Mouse (Mus musculus): Measurements from ENCODE around the gene Renbp. TPM values are rescaled to one million over a fixed set of nuclear protein-coding genes. Genes with fewer than 3 reads are reported as not detected.

Gene Renbp
- polyA plus RNA-seq (2014; fragmentation: Illumina TruSeq; extraction: RNeasy Lipid Tissue Mini Kit (QIAGEN cat#74804)) = 2.0 TPM

GRCm38 (mm10) chrX:73930402-73931062 lies at the start of gene Renbp:
Gene Renbp, minus strand, starts transcription at chrX:73930850.

GRCm38 (mm10) chrX:73966248-73967176 lies 35.9 kb upstream of the Renbp start, which contains the start of gene Hcfc1:
Gene Hcfc1, minus strand, starts transcription at chrX:73966357.

GRCm38 (mm10) chrX:73921823-73922549 lies 8.7 kb downstream of the Renbp start, which contains the start of the genes Arhgap4 and Naa10:
Gene Arhgap4, minus strand, starts transcription at chrX:73921870.
Gene Naa10, minus strand, starts transcription at chrX:73921944.

GRCm38 (mm10) chrX:73895719-73896118 lies 34.9 kb downstream of the Renbp start, which contains the start of gene L1cam:
Gene L1cam, minus strand, starts transcription at chrX:73896105.

GRCm38 (mm10) chrX:73891551-73892152 lies 39.0 kb downstream of the Renbp start, which contains the start of gene Avpr2:
Gene Avpr2, plus strand, starts transcription at chrX:73892102.

Other genes starting within 250 kb of the Renbp start
- 139 TPM for gene Bcap31, start 214.7 kb downstream of the Renbp start, polyA plus RNA-seq (2014; fragmentation: Illumina TruSeq; extraction: RNeasy Lipid Tissue Mini Kit (QIAGEN cat#74804))
- 1.4 TPM for gene Abcd1, start 214.3 kb downstream of the Renbp start, polyA plus RNA-seq (2014; fragmentation: Illumina TruSeq; extraction: RNeasy Lipid Tissue Mini Kit (QIAGEN cat#74804))
- not detected for gene Plxnb3, start 173.8 kb downstream of the Renbp start, polyA plus RNA-seq (2014; fragmentation: Illumina TruSeq; extraction: RNeasy Lipid Tissue Mini Kit (QIAGEN cat#74804))
- not detected for gene Srpk3, start 156.4 kb downstream of the Renbp start, polyA plus RNA-seq (2014; fragmentation: Illumina TruSeq; extraction: RNeasy Lipid Tissue Mini Kit (QIAGEN cat#74804))
- gene Idh3g, start 144.0 kb downstream of the Renbp start, polyA plus RNA-seq (2014; fragmentation: Illumina TruSeq; extraction: RNeasy Lipid Tissue Mini Kit (QIAGEN cat#74804)) = 19.0 TPM
- 14.9 TPM for gene Ssr4, start 143.8 kb downstream of the Renbp start, polyA plus RNA-seq (2014; fragmentation: Illumina TruSeq; extraction: RNeasy Lipid Tissue Mini Kit (QIAGEN cat#74804))
- gene Pdzd4, start 105.9 kb downstream of the Renbp start, polyA plus RNA-seq (2014; fragmentation: Illumina TruSeq; extraction: RNeasy Lipid Tissue Mini Kit (QIAGEN cat#74804)) = 1.2 TPM
- gene Avpr2, start 38.7 kb downstream of the Renbp start, polyA plus RNA-seq (2014; fragmentation: Illumina TruSeq; extraction: RNeasy Lipid Tissue Mini Kit (QIAGEN cat#74804)) = not detected
- gene L1cam, start 34.7 kb downstream of the Renbp start, polyA plus RNA-seq (2014; fragmentation: Illumina TruSeq; extraction: RNeasy Lipid Tissue Mini Kit (QIAGEN cat#74804)) = 0.48 TPM
- gene Arhgap4, start 9.0 kb downstream of the Renbp start, polyA plus RNA-seq (2014; fragmentation: Illumina TruSeq; extraction: RNeasy Lipid Tissue Mini Kit (QIAGEN cat#74804)) = 0.46 TPM
- 6.2 TPM for gene Naa10, start 8.9 kb downstream of the Renbp start, polyA plus RNA-seq (2014; fragmentation: Illumina TruSeq; extraction: RNeasy Lipid Tissue Mini Kit (QIAGEN cat#74804))
- 43.7 TPM for gene Hcfc1, start 35.5 kb upstream of the Renbp start, polyA plus RNA-seq (2014; fragmentation: Illumina TruSeq; extraction: RNeasy Lipid Tissue Mini Kit (QIAGEN cat#74804))
- 50.0 TPM for gene Irak1, start 93.1 kb upstream of the Renbp start, polyA plus RNA-seq (2014; fragmentation: Illumina TruSeq; extraction: RNeasy Lipid Tissue Mini Kit (QIAGEN cat#74804))
- not detected for gene Opn1mw, start 196.6 kb upstream of the Renbp start, polyA plus RNA-seq (2014; fragmentation: Illumina TruSeq; extraction: RNeasy Lipid Tissue Mini Kit (QIAGEN cat#74804))
- 39.6 TPM for gene Mecp2, start 204.5 kb upstream of the Renbp start, polyA plus RNA-seq (2014; fragmentation: Illumina TruSeq; extraction: RNeasy Lipid Tissue Mini Kit (QIAGEN cat#74804))
- not detected for gene Tex28, start 237.0 kb upstream of the Renbp start, polyA plus RNA-seq (2014; fragmentation: Illumina TruSeq; extraction: RNeasy Lipid Tissue Mini Kit (QIAGEN cat#74804))
- gene Tktl1, start 246.4 kb upstream of the Renbp start, polyA plus RNA-seq (2014; fragmentation: Illumina TruSeq; extraction: RNeasy Lipid Tissue Mini Kit (QIAGEN cat#74804)) = 0.17 TPM